Mouse (Mus musculus): ENCODE measurements around the gene Pik3r4. TPM values are rescaled to one million over a fixed set of nuclear protein-coding genes. Genes with fewer than 3 reads are reported as not detected.

The Pik3r4 gene
- polyA plus RNA-seq, 1 experiment, result 8.5 TPM

DNA sequence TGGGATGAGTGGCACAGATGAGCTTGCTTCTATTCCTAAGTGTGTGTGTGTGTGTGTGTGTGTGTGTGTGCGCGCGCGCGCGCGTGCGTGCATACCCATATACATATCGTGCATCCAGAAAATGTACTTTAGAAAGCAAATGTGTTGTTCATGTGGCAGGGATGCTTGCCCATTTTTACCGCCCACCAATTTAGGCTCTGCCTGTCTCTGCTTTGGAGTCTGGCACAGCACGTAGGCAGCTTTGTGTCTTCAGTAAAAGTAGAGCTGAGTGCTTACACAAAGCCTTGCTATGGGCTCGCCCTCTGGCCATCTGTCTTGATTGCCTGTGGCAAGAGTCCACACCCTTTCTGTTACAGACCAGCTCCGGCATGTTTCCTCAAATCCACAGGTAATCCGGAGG is 49.7 kb downstream of the Pik3r4 start:
- TF ChIP-seq MAX (IDR thresholded peaks at IDR 0.05) (no peak), MYOD1 (IDR thresholded peaks at IDR 0.05; ENCODE audit: control insufficient read depth, insufficient read length, low read depth) (no peak), CEBPB (IDR thresholded peaks at IDR 0.05; ENCODE audit: low read depth) (no peak), FOSL1 (IDR thresholded peaks at IDR 0.05; ENCODE audit: insufficient read depth, low read length, poor library complexity, severe bottlenecking) (no peak), CTCF (IDR thresholded peaks at IDR 0.05; ENCODE audit: control insufficient read depth, insufficient read depth, insufficient read length) (no peak), USF1 (IDR thresholded peaks at IDR 0.05; ENCODE audit: low read depth) (no peak), MYOG (IDR thresholded peaks at IDR 0.05; ENCODE audit: control insufficient read depth, extremely low read depth, insufficient read length) (no peak)
- Histone ChIP-seq H3K27me3 (ENCODE audit: control insufficient read depth, insufficient read depth, insufficient read length) (no peaks in the 10 kb centered on the region), H3K79me2 (ENCODE audit: control insufficient read depth, insufficient read depth) (no peaks in the 10 kb centered on the region), H3K79me3 (ENCODE audit: low read depth) (no peaks in the 10 kb centered on the region), H3ac (ENCODE audit: control insufficient read depth, insufficient read length, low read depth) (no peak overlapping the region), H3K36me3 (ENCODE audit: control insufficient read depth, insufficient read depth) (no peaks in the 10 kb centered on the region), H3K4me3 (ENCODE audit: insufficient read depth, poor library complexity, severe bottlenecking) (no peak overlapping the region)

GRCm38 (mm10) chr9:105693056-105693455 is 50.3 kb downstream of the Pik3r4 start:
- no peak overlapping the region for H3ac ChIP-seq (ENCODE audit: control insufficient read depth, insufficient read length, low read depth)
- H3K79me2 ChIP-seq (ENCODE audit: control insufficient read depth, insufficient read depth), result no peaks in the 10 kb centered on the region
- H3K36me3 ChIP-seq (ENCODE audit: control insufficient read depth, insufficient read depth), result no peaks in the 10 kb centered on the region
- H3K79me3 ChIP-seq (ENCODE audit: low read depth), result no peaks in the 10 kb centered on the region
- H3K27me3 ChIP-seq (ENCODE audit: control insufficient read depth, insufficient read depth, insufficient read length), result no peaks in the 10 kb centered on the region
- no peak overlapping the region for H3K4me3 ChIP-seq (ENCODE audit: insufficient read depth, poor library complexity, severe bottlenecking)
- TF ChIP-seq FOSL1 (IDR thresholded peaks at IDR 0.05; ENCODE audit: insufficient read depth, low read length, poor library complexity, severe bottlenecking) (no peak), MYOG (IDR thresholded peaks at IDR 0.05; ENCODE audit: control insufficient read depth, extremely low read depth, insufficient read length) (no peak), USF1 (IDR thresholded peaks at IDR 0.05; ENCODE audit: low read depth) (no peak), CEBPB (IDR thresholded peaks at IDR 0.05; ENCODE audit: low read depth) (no peak), MAX (IDR thresholded peaks at IDR 0.05) (no peak), MYOD1 (IDR thresholded peaks at IDR 0.05; ENCODE audit: control insufficient read depth, insufficient read length, low read depth) (no peak), CTCF (IDR thresholded peaks at IDR 0.05; ENCODE audit: control insufficient read depth, insufficient read depth, insufficient read length) (no peak)

DNA sequence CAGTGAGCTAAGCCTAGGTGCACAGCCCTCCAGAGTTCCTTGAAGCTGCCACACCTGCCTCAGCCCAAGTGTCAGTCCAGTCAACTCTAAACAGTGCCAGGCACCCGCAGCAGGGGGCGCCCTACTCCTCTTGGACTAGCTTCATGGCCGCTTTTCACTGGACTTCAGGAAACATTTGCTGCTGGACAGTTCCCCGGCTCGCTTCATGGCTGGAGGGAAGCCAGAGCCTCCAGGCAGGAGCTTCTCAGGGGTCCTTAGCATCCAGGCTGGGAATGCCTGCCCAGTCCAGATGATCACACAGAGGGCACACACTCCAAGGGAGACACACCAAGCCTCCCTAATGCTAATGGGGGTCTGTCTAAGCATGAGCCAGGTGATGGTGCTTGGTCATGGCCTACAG is 51.1 kb downstream of the Pik3r4 start:
- Histone ChIP-seq H3ac (ENCODE audit: control insufficient read depth, insufficient read length, low read depth) (no peak overlapping the region), H3K79me3 (ENCODE audit: low read depth) (no peaks in the 10 kb centered on the region), H3K36me3 (ENCODE audit: control insufficient read depth, insufficient read depth) (no peaks in the 10 kb centered on the region), H3K4me3 (ENCODE audit: insufficient read depth, poor library complexity, severe bottlenecking) (no peak overlapping the region), H3K27me3 (ENCODE audit: control insufficient read depth, insufficient read depth, insufficient read length) (no peaks in the 10 kb centered on the region), H3K79me2 (ENCODE audit: control insufficient read depth, insufficient read depth) (no peaks in the 10 kb centered on the region)
- peak; percentile 27 for TF ChIP-seq CTCF (IDR thresholded peaks at IDR 0.05; ENCODE audit: control insufficient read depth, insufficient read depth, insufficient read length)
- TF ChIP-seq MYOG (IDR thresholded peaks at IDR 0.05; ENCODE audit: control insufficient read depth, extremely low read depth, insufficient read length), result no peak

GRCm38 (mm10) chr9:105696818-105697564 is 54.2 kb downstream of the Pik3r4 start:
- Histone ChIP-seq H3K79me3 (ENCODE audit: low read depth) (no peaks in the 10 kb centered on the region), H3ac (ENCODE audit: control insufficient read depth, insufficient read length, low read depth) (no peak overlapping the region), H3K27me3 (ENCODE audit: control insufficient read depth, insufficient read depth, insufficient read length) (no peaks in the 10 kb centered on the region), H3K4me3 (ENCODE audit: insufficient read depth, poor library complexity, severe bottlenecking) (no peak overlapping the region), H3K79me2 (ENCODE audit: control insufficient read depth, insufficient read depth) (no peaks in the 10 kb centered on the region), H3K36me3 (ENCODE audit: control insufficient read depth, insufficient read depth) (no peaks in the 10 kb centered on the region)
- TF ChIP-seq MYOG (IDR thresholded peaks at IDR 0.05; ENCODE audit: control insufficient read depth, extremely low read depth, insufficient read length) (no peak), USF1 (IDR thresholded peaks at IDR 0.05; ENCODE audit: low read depth) (peak; percentile 85)

- no peaks in the 10 kb centered on the region for H3K27me3 ChIP-seq (ENCODE audit: control insufficient read depth, insufficient read depth, insufficient read length)
- H3K36me3 ChIP-seq (ENCODE audit: control insufficient read depth, insufficient read depth), result no peaks in the 10 kb centered on the region
- no peak overlapping the region for H3ac ChIP-seq (ENCODE audit: control insufficient read depth, insufficient read length, low read depth)
- no peak for TF ChIP-seq USF1 (IDR thresholded peaks at IDR 0.05; ENCODE audit: low read depth)
- no peak for TF ChIP-seq MYOG (IDR thresholded peaks at IDR 0.05; ENCODE audit: control insufficient read depth, extremely low read depth, insufficient read length)
- TF ChIP-seq CEBPB (IDR thresholded peaks at IDR 0.05; ENCODE audit: low read depth), result no peak
- H3K79me2 ChIP-seq (ENCODE audit: control insufficient read depth, insufficient read depth), result no peaks in the 10 kb centered on the region
- no peaks in the 10 kb centered on the region for H3K79me3 ChIP-seq (ENCODE audit: low read depth)
- H3K4me3 ChIP-seq (ENCODE audit: insufficient read depth, poor library complexity, severe bottlenecking), result no peak overlapping the region
These were observed 55.1 kb downstream of the Pik3r4 start for GRCm38 (mm10) chr9:105697764-105698396.

DNA sequence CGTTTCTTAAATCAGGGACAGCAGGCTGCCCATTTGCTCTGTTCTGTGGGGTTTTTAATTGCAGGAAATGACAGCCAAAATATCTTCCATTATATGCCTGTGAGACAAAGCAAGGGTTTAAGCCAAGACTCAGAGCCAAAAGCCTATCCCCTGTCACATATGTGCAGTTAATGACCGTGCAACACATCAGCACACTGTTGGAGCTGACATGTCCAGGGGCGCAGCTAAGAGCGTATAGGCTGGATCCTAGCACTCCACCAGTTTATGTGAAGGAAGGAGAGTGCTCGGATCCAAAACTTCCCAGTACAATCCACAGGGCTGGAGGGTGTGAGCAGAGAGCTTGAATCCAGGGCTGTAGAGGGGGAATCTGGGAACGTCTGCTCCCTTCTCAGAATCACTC is 57.9 kb downstream of the Pik3r4 start:
- Histone ChIP-seq H3K4me3 (ENCODE audit: insufficient read depth, poor library complexity, severe bottlenecking) (no peak overlapping the region), H3K79me3 (ENCODE audit: low read depth) (no peaks in the 10 kb centered on the region), H3ac (ENCODE audit: control insufficient read depth, insufficient read length, low read depth) (no peak overlapping the region), H3K27me3 (ENCODE audit: control insufficient read depth, insufficient read depth, insufficient read length) (no peaks in the 10 kb centered on the region), H3K36me3 (ENCODE audit: control insufficient read depth, insufficient read depth) (no peaks in the 10 kb centered on the region), H3K79me2 (ENCODE audit: control insufficient read depth, insufficient read depth) (no peaks in the 10 kb centered on the region)
- no peak for TF ChIP-seq CEBPB (IDR thresholded peaks at IDR 0.05; ENCODE audit: low read depth)
- TF ChIP-seq MAX (IDR thresholded peaks at IDR 0.05), result no peak
- no peak for TF ChIP-seq USF1 (IDR thresholded peaks at IDR 0.05; ENCODE audit: low read depth)
- no peak for TF ChIP-seq MYOG (IDR thresholded peaks at IDR 0.05; ENCODE audit: control insufficient read depth, extremely low read depth, insufficient read length)
- TF ChIP-seq MYOD1 (IDR thresholded peaks at IDR 0.05; ENCODE audit: control insufficient read depth, insufficient read length, low read depth), result no peak
- TF ChIP-seq FOSL1 (IDR thresholded peaks at IDR 0.05; ENCODE audit: insufficient read depth, low read length, poor library complexity, severe bottlenecking), result no peak
- no peak for TF ChIP-seq CTCF (IDR thresholded peaks at IDR 0.05; ENCODE audit: control insufficient read depth, insufficient read depth, insufficient read length)

All from C2C12 (cell line).